Mouse (Mus musculus) liver, adult 2 months (tissue): ENCODE data around the gene Yeats4.

Source experiments
- CTCF ChIP-seq: fragments of 200-500 bp; IDR thresholded peaks from 2 replicates; pipeline ENCODE4 v1.5.1; 2011; ENCODE audit warnings: low read depth, low read length, control low read depth
- POLR2A ChIP-seq: fragments of 200-500 bp; IDR thresholded peaks from 2 replicates; pipeline ENCODE4 v1.6.1; 2011; ENCODE audit warnings: low read length, control low read depth; ENCODE audit not compliant: insufficient read depth; ENCODE audit errors: extremely low read depth

DNA sequence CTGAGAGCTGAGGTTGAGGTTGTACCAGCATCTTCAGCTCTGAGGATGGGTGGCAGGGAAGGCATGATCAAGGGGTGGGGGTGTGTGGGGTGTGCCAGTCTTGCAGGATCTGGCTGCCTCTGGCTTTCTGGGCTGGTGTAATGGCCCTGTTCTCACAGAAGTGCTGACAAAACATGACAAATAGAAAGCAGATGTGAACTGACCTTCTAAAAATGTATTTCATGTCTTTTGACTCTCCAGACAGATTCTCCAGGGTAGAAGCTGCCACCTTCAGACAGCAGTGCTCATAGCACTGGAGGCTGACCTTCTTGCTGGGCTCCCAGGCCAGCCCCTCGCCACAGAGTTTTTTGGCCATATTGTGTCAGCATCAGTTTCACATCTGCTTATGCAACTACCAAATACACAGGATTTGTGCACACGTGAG, 20.7 kb downstream of the Yeats4 start:
- TF ChIP-seq CTCF, result no peak
- no peak for TF ChIP-seq POLR2A
